Mouse (Mus musculus): ENCODE data around the gene Tysnd1. TPM values are rescaled to one million over a fixed set of nuclear protein-coding genes. Genes with fewer than 3 reads are reported as not detected.

Tysnd1 gene
- polyA plus RNA-seq, 1 experiment from 2014 or later, result 27.0 TPM

GRCm38 (mm10) chr10:61738126-61738525 lies 42.8 kb downstream of the Tysnd1 start:
- Histone ChIP-seq H3K9ac (replicated peaks; ENCODE audit: low read length) (no peak overlapping the region), H3K27me3 (ENCODE audit: control insufficient read depth, insufficient read depth, low read length) (no peaks in the 10 kb centered on the region), H3K27ac (replicated peaks; ENCODE audit: low read depth, low read length) (no peak overlapping the region), H3K4me2 (ENCODE audit: low read length) (no peak overlapping the region), H3K9me3 (ENCODE audit: control insufficient read depth, low read length) (no peaks in the 10 kb centered on the region), H3K4me1 (ENCODE audit: control insufficient read depth, insufficient read depth, low read length) (no peaks in the 10 kb centered on the region), H3K36me3 (ENCODE audit: control insufficient read depth, insufficient read depth, low read length) (peaks cover 65% of the 10 kb centered on the region), H3K4me3 (replicated peaks; ENCODE audit: low read depth, low read length) (no peak overlapping the region)
- no peak for DNase-seq
- no peak for ATAC-seq (ENCODE audit: low FRiP score, low TSS enrichment)
- 90% methylated on average over 4 of the region's 4 CpGs for WGBS

GRCm38 (mm10) chr10:61741306-61741705 lies 46.0 kb downstream of the Tysnd1 start:
- Histone ChIP-seq H3K27ac (replicated peaks; ENCODE audit: low read depth, low read length) (no peak overlapping the region), H3K9ac (replicated peaks; ENCODE audit: low read length) (no peak overlapping the region), H3K36me3 (ENCODE audit: control insufficient read depth, insufficient read depth, low read length) (peaks cover 96% of the 10 kb centered on the region), H3K9me3 (ENCODE audit: control insufficient read depth, low read length) (no peaks in the 10 kb centered on the region), H3K4me3 (replicated peaks; ENCODE audit: low read depth, low read length) (no peak overlapping the region), H3K27me3 (ENCODE audit: control insufficient read depth, insufficient read depth, low read length) (no peaks in the 10 kb centered on the region), H3K4me1 (ENCODE audit: control insufficient read depth, insufficient read depth, low read length) (no peaks in the 10 kb centered on the region), H3K4me2 (ENCODE audit: low read length) (no peak overlapping the region)
- ATAC-seq (ENCODE audit: low FRiP score, low TSS enrichment), result no peak
- 94% methylated on average over 1 of the region's 1 CpGs for WGBS
- DNase-seq, result no peak

GRCm38 (mm10) chr10:61741873-61742272 lies 46.6 kb downstream of the Tysnd1 start:
- no peak overlapping the region for H3K4me3 ChIP-seq (replicated peaks; ENCODE audit: low read depth, low read length)
- peaks cover 98% of the 10 kb centered on the region for H3K36me3 ChIP-seq (ENCODE audit: control insufficient read depth, insufficient read depth, low read length)
- no peaks in the 10 kb centered on the region for H3K4me1 ChIP-seq (ENCODE audit: control insufficient read depth, insufficient read depth, low read length)
- ATAC-seq (ENCODE audit: low FRiP score, low TSS enrichment), result no peak
- no peak overlapping the region for H3K4me2 ChIP-seq (ENCODE audit: low read length)
- no peak overlapping the region for H3K27ac ChIP-seq (replicated peaks; ENCODE audit: low read depth, low read length)
- no peaks in the 10 kb centered on the region for H3K27me3 ChIP-seq (ENCODE audit: control insufficient read depth, insufficient read depth, low read length)
- WGBS, result 93% methylated on average over 4 of the region's 4 CpGs
- H3K9me3 ChIP-seq (ENCODE audit: control insufficient read depth, low read length), result no peaks in the 10 kb centered on the region
- no peak overlapping the region for H3K9ac ChIP-seq (replicated peaks; ENCODE audit: low read length)
- DNase-seq, result no peak

GRCm38 (mm10) chr10:61742336-61742735 lies 47.0 kb downstream of the Tysnd1 start:
- H3K9me3 ChIP-seq (ENCODE audit: control insufficient read depth, low read length), result no peaks in the 10 kb centered on the region
- DNase-seq, result no peak
- H3K4me1 ChIP-seq (ENCODE audit: control insufficient read depth, insufficient read depth, low read length), result no peaks in the 10 kb centered on the region
- no peak overlapping the region for H3K27ac ChIP-seq (replicated peaks; ENCODE audit: low read depth, low read length)
- 93% methylated on average over 8 of the region's 8 CpGs for whole genome bisulfite sequencing
- no peaks in the 10 kb centered on the region for H3K27me3 ChIP-seq (ENCODE audit: control insufficient read depth, insufficient read depth, low read length)
- H3K9ac ChIP-seq (replicated peaks; ENCODE audit: low read length), result no peak overlapping the region
- no peak for ATAC-seq (ENCODE audit: low FRiP score, low TSS enrichment)
- no peak overlapping the region for H3K4me2 ChIP-seq (ENCODE audit: low read length)
- H3K4me3 ChIP-seq (replicated peaks; ENCODE audit: low read depth, low read length), result no peak overlapping the region
- peaks cover 99% of the 10 kb centered on the region for H3K36me3 ChIP-seq (ENCODE audit: control insufficient read depth, insufficient read depth, low read length)

GRCm38 (mm10) chr10:61745133-61745532 lies 49.8 kb downstream of the Tysnd1 start:
- Histone ChIP-seq H3K27me3 (ENCODE audit: control insufficient read depth, insufficient read depth, low read length) (no peaks in the 10 kb centered on the region), H3K9me3 (ENCODE audit: control insufficient read depth, low read length) (no peaks in the 10 kb centered on the region), H3K27ac (replicated peaks; ENCODE audit: low read depth, low read length) (no peak overlapping the region), H3K4me3 (replicated peaks; ENCODE audit: low read depth, low read length) (no peak overlapping the region), H3K9ac (replicated peaks; ENCODE audit: low read length) (no peak overlapping the region), H3K4me1 (ENCODE audit: control insufficient read depth, insufficient read depth, low read length) (no peaks in the 10 kb centered on the region), H3K4me2 (ENCODE audit: low read length) (no peak overlapping the region), H3K36me3 (ENCODE audit: control insufficient read depth, insufficient read depth, low read length) (peaks cover 99% of the 10 kb centered on the region)
- peak; percentile 43 for DNase-seq
- ATAC-seq (ENCODE audit: low FRiP score, low TSS enrichment), result no peak
- whole genome bisulfite sequencing, result 94% methylated on average over 4 of the region's 4 CpGs

- Histone ChIP-seq H3K4me3 (replicated peaks; ENCODE audit: low read depth, low read length) (no peak overlapping the region), H3K27me3 (ENCODE audit: control insufficient read depth, insufficient read depth, low read length) (no peaks in the 10 kb centered on the region), H3K4me1 (ENCODE audit: control insufficient read depth, insufficient read depth, low read length) (no peaks in the 10 kb centered on the region), H3K9me3 (ENCODE audit: control insufficient read depth, low read length) (no peaks in the 10 kb centered on the region), H3K4me2 (ENCODE audit: low read length) (no peak overlapping the region), H3K36me3 (ENCODE audit: control insufficient read depth, insufficient read depth, low read length) (peaks cover 97% of the 10 kb centered on the region), H3K9ac (replicated peaks; ENCODE audit: low read length) (no peak overlapping the region), H3K27ac (replicated peaks; ENCODE audit: low read depth, low read length) (no peak overlapping the region)
- WGBS, result 94% methylated on average over 13 of the region's 13 CpGs
- ATAC-seq (ENCODE audit: low FRiP score, low TSS enrichment), result no peak
- DNase-seq, result no peak
These were observed 52.0 kb downstream of the Tysnd1 start for GRCm38 (mm10) chr10:61747302-61747701.

GRCm38 (mm10) chr10:61750014-61750413 lies 54.7 kb downstream of the Tysnd1 start:
- H3K9me3 ChIP-seq (ENCODE audit: control insufficient read depth, low read length), result no peaks in the 10 kb centered on the region
- peaks cover 92% of the 10 kb centered on the region for H3K36me3 ChIP-seq (ENCODE audit: control insufficient read depth, insufficient read depth, low read length)
- H3K4me1 ChIP-seq (ENCODE audit: control insufficient read depth, insufficient read depth, low read length), result no peaks in the 10 kb centered on the region
- no peak overlapping the region for H3K4me2 ChIP-seq (ENCODE audit: low read length)
- H3K9ac ChIP-seq (replicated peaks; ENCODE audit: low read length), result no peak overlapping the region
- 92% methylated on average over 9 of the region's 9 CpGs for WGBS
- H3K27ac ChIP-seq (replicated peaks; ENCODE audit: low read depth, low read length), result no peak overlapping the region
- no peak for DNase-seq
- H3K27me3 ChIP-seq (ENCODE audit: control insufficient read depth, insufficient read depth, low read length), result no peaks in the 10 kb centered on the region
- ATAC-seq (ENCODE audit: low FRiP score, low TSS enrichment), result no peak
- H3K4me3 ChIP-seq (replicated peaks; ENCODE audit: low read depth, low read length), result no peak overlapping the region

GRCm38 (mm10) chr10:61751534-61752219 lies 56.4 kb downstream of the Tysnd1 start:
- no peak for ATAC-seq (ENCODE audit: low FRiP score, low TSS enrichment)
- no peak overlapping the region for H3K27ac ChIP-seq (replicated peaks; ENCODE audit: low read depth, low read length)
- H3K4me3 ChIP-seq (replicated peaks; ENCODE audit: low read depth, low read length), result no peak overlapping the region
- H3K9ac ChIP-seq (replicated peaks; ENCODE audit: low read length), result no peak overlapping the region
- WGBS, result 87% methylated on average over 20 of the region's 20 CpGs
- no peak overlapping the region for H3K4me2 ChIP-seq (ENCODE audit: low read length)
- H3K27me3 ChIP-seq (ENCODE audit: control insufficient read depth, insufficient read depth, low read length), result no peaks in the 10 kb centered on the region
- no peaks in the 10 kb centered on the region for H3K4me1 ChIP-seq (ENCODE audit: control insufficient read depth, insufficient read depth, low read length)
- H3K36me3 ChIP-seq (ENCODE audit: control insufficient read depth, insufficient read depth, low read length), result peaks cover 92% of the 10 kb centered on the region
- no peaks in the 10 kb centered on the region for H3K9me3 ChIP-seq (ENCODE audit: control insufficient read depth, low read length)
- no peak for DNase-seq
